Mouse (Mus musculus) stomach, embryonic 14.5 days (tissue): ENCODE results near the gene Ptpdc1. TPM values are rescaled to one million over a fixed set of nuclear protein-coding genes. Genes with fewer than 3 reads are reported as not detected.

Experiments
- ATAC-seq: fragments of 200-750 bp; cut with Nextera tagmentation; 2 replicates; pipeline ENCODE4 v1.8.0; 2017; ENCODE audit warnings: low read depth, moderate TSS enrichment; ENCODE audit not compliant: insufficient number of reproducible peaks, insufficient read depth, low FRiP score
- H3K27ac ChIP-seq: fragments of 300-500 bp; sonication (generic); 2 replicates; pipeline ENCODE4 v1.5.1; 2014; ENCODE audit warnings: mild to moderate bottlenecking, low read length, moderate library complexity, mixed read lengths
- H3K27me3 ChIP-seq: fragments of 300-500 bp; sonication (generic); 2 replicates; pipeline ENCODE4 v1.6.1; 2014; ENCODE audit warnings: low read length, control low read depth, mixed read lengths; ENCODE audit not compliant: control insufficient read depth, insufficient read depth
- H3K36me3 ChIP-seq: fragments of 300-500 bp; sonication (generic); 2 replicates; pipeline ENCODE4 v1.6.1; 2014; ENCODE audit warnings: mild to moderate bottlenecking, control low read depth, low read length, moderate library complexity, mixed read lengths; ENCODE audit not compliant: control insufficient read depth, insufficient read depth
- H3K4me1 ChIP-seq: fragments of 300-500 bp; sonication (generic); 2 replicates; pipeline ENCODE4 v1.6.1; 2014; ENCODE audit warnings: low read length, control low read depth, mixed read lengths; ENCODE audit not compliant: control insufficient read depth, insufficient read depth
- H3K4me2 ChIP-seq: fragments of 300-500 bp; sonication (generic); replicated peaks from 2 replicates; pipeline ENCODE4 v1.6.1; 2014; ENCODE audit warnings: low read depth, low read length, control low read depth
- H3K4me3 ChIP-seq: fragments of 300-500 bp; sonication (generic); 2 replicates; pipeline ENCODE4 v1.5.1; 2014; ENCODE audit warnings: low read depth, low read length, control low read depth
- H3K9ac ChIP-seq: fragments of 300-500 bp; sonication (generic); replicated peaks from 2 replicates; pipeline ENCODE4 v1.6.1; 2014; ENCODE audit warnings: low read depth, mild to moderate bottlenecking, control low read depth, low read length, moderate library complexity, mixed read lengths
- H3K9me3 ChIP-seq: fragments of 300-500 bp; sonication (generic); 2 replicates; pipeline ENCODE4 v1.6.1; 2016; ENCODE audit warnings: low read depth, low read length, control low read depth; ENCODE audit not compliant: control insufficient read depth
- WGBS: fragments of 180-500 bp; shearing (Covaris S2); extraction: QIAGEN DNeasy Blood & Tissue Kit; methylation state at CpG from one replicate; pipeline ENCODE4 v1.1.7; 2014; 5-methylcytosine and 5-hydroxymethylcytosine counted together
- polyA plus RNA-seq: library from polyadenylated mRNA; unstranded; fragments of >200 nt; fragmentation: Nextera tagmentation; extraction: Ambion mirVana; gene quantifications from 2 replicates; pipeline ENCODE4 v1.2.1, GENCODE M21; 2014

Gene Ptpdc1
- polyA plus RNA-seq, 1 experiment from 2014 or later = 15.1 TPM

- no peak for ATAC-seq
- WGBS = 68% methylated on average over 1 of the region's 1 CpGs
- no peak overlapping the region for H3K9ac ChIP-seq
- no peak overlapping the region for H3K4me3 ChIP-seq
- H3K36me3 ChIP-seq = no peaks in the 10 kb centered on the region
- no peaks in the 10 kb centered on the region for H3K27me3 ChIP-seq
- H3K4me2 ChIP-seq = no peak overlapping the region
- H3K27ac ChIP-seq = no peak overlapping the region
- peaks cover 15% of the 10 kb centered on the region; the same call in 1 of the 2 replicates for H3K4me1 ChIP-seq
- H3K9me3 ChIP-seq = no peaks in the 10 kb centered on the region
Measured at GRCm38 (mm10) chr13:48555976-48556375, 69.5 kb downstream of the Ptpdc1 start.

GRCm38 (mm10) chr13:48554552-48554951 is 70.9 kb downstream of the Ptpdc1 start:
- Histone ChIP-seq H3K9me3 (no peaks in the 10 kb centered on the region), H3K4me2 (no peak overlapping the region), H3K4me1 (peaks cover 15% of the 10 kb centered on the region; the same call in 1 of the 2 replicates), H3K9ac (no peak overlapping the region), H3K27ac (no peak overlapping the region), H3K4me3 (no peak overlapping the region), H3K27me3 (no peaks in the 10 kb centered on the region), H3K36me3 (no peaks in the 10 kb centered on the region)
- ATAC-seq = no peak
- 80% methylated on average over 1 of the region's 1 CpGs for WGBS

- WGBS = 34% methylated on average over 5 of the region's 5 CpGs
- Histone ChIP-seq H3K27ac (peak overlapping the region; percentile 97), H3K4me3 (no peak overlapping the region), H3K27me3 (no peaks in the 10 kb centered on the region), H3K4me2 (0 out of 2 replicates have a peak overlapping the region, but pooled peaks have one; percentile 43), H3K4me1 (peaks cover 15% of the 10 kb centered on the region; the same call in 1 of the 2 replicates), H3K9ac (no peak overlapping the region), H3K36me3 (no peaks in the 10 kb centered on the region), H3K9me3 (no peaks in the 10 kb centered on the region)
- no peak for ATAC-seq
Measured at GRCm38 (mm10) chr13:48553511-48553910, 72.0 kb downstream of the Ptpdc1 start.

GRCm38 (mm10) chr13:48552181-48553090 is 73.0 kb downstream of the Ptpdc1 start:
- WGBS = 34% methylated on average over 21 of the region's 21 CpGs
- no peak overlapping the region for H3K4me3 ChIP-seq
- H3K36me3 ChIP-seq = no peaks in the 10 kb centered on the region
- no peak overlapping the region; the same call in 1 of the 2 replicates for H3K9ac ChIP-seq
- H3K4me2 ChIP-seq = peak overlapping the region; percentile 43
- H3K9me3 ChIP-seq = no peaks in the 10 kb centered on the region
- ATAC-seq = peak; percentile 83
- no peaks in the 10 kb centered on the region for H3K27me3 ChIP-seq
- peak overlapping the region; percentile 97 for H3K27ac ChIP-seq
- H3K4me1 ChIP-seq = peaks cover 15% of the 10 kb centered on the region; the same call in 1 of the 2 replicates

- H3K4me1 ChIP-seq = peaks cover 19% of the 10 kb centered on the region; the same call in 1 of the 2 replicates
- no peak overlapping the region for H3K4me3 ChIP-seq
- H3K9me3 ChIP-seq = no peaks in the 10 kb centered on the region
- H3K27ac ChIP-seq = no peak overlapping the region
- H3K36me3 ChIP-seq = no peaks in the 10 kb centered on the region
- ATAC-seq = no peak
- H3K27me3 ChIP-seq = no peaks in the 10 kb centered on the region
- H3K4me2 ChIP-seq = no peak overlapping the region
- 90% methylated on average over 5 of the region's 5 CpGs for WGBS
- no peak overlapping the region for H3K9ac ChIP-seq
Measured at GRCm38 (mm10) chr13:48548296-48548695, 77.2 kb downstream of the Ptpdc1 start.

- H3K9ac ChIP-seq = no peak overlapping the region
- no peak for ATAC-seq
- no peaks in the 10 kb centered on the region for H3K9me3 ChIP-seq
- H3K36me3 ChIP-seq = no peaks in the 10 kb centered on the region
- H3K27ac ChIP-seq = 0 out of 2 replicates have a peak overlapping the region, but pooled peaks have one; percentile 69
- peaks cover 19% of the 10 kb centered on the region; the same call in 1 of the 2 replicates for H3K4me1 ChIP-seq
- H3K4me3 ChIP-seq = no peak overlapping the region
- no peak overlapping the region for H3K4me2 ChIP-seq
- WGBS = 90% methylated on average over 6 of the region's 6 CpGs
- H3K27me3 ChIP-seq = no peaks in the 10 kb centered on the region
Measured at GRCm38 (mm10) chr13:48547623-48548022, 77.8 kb downstream of the Ptpdc1 start.

GRCm38 (mm10) chr13:48546330-48546917 is 79.0 kb downstream of the Ptpdc1 start:
- peak overlapping the region; percentile 92 for H3K4me3 ChIP-seq
- H3K27ac ChIP-seq = peak overlapping the region; percentile 100
- H3K27me3 ChIP-seq = no peaks in the 10 kb centered on the region
- H3K4me1 ChIP-seq = peaks cover 15% of the 10 kb centered on the region; the same call in 1 of the 2 replicates
- H3K9ac ChIP-seq = peak overlapping the region; percentile 98
- H3K4me2 ChIP-seq = peak overlapping the region; percentile 44
- no peaks in the 10 kb centered on the region for H3K9me3 ChIP-seq
- no peaks in the 10 kb centered on the region for H3K36me3 ChIP-seq
- under 1% methylated on average over 70 of the region's 72 CpGs for WGBS
- ATAC-seq = peak; percentile 99

GRCm38 (mm10) chr13:48545476-48546281 is 79.8 kb downstream of the Ptpdc1 start:
- WGBS = under 1% methylated on average over 63 of the region's 72 CpGs
- Histone ChIP-seq H3K27me3 (no peaks in the 10 kb centered on the region), H3K4me1 (peaks cover 20% of the 10 kb centered on the region; the same call in 1 of the 2 replicates), H3K9me3 (no peaks in the 10 kb centered on the region), H3K27ac (peak overlapping the region; percentile 100), H3K9ac (peak overlapping the region; percentile 98), H3K4me2 (peak overlapping the region; percentile 47), H3K4me3 (peak overlapping the region; percentile 92), H3K36me3 (no peaks in the 10 kb centered on the region)
- peak; percentile 89 for ATAC-seq
